Mouse (Mus musculus) intestine, embryonic 14.5 days (tissue): ENCODE data around the gene Rab5c. TPM values are rescaled to one million over a fixed set of nuclear protein-coding genes. Genes with fewer than 3 reads are reported as not detected.

ENCODE experiments used
- ATAC-seq: fragments of 200-750 bp; cut with Nextera tagmentation; replicated peaks from 2 replicates; pipeline ENCODE4 v1.8.0; 2017; ENCODE audit warnings: low read depth, moderate number of reproducible peaks, moderate TSS enrichment, moderate library complexity; ENCODE audit not compliant: low FRiP score, low TSS enrichment
- DNase-seq: peaks from one replicate; pipeline ENCODE4 v3.0.0-alpha.2; 2018; ENCODE audit warnings: low spot score
- H3K27ac ChIP-seq: fragments of 300-500 bp; sonication (generic); 2 replicates; pipeline ENCODE4 v1.5.1; 2014; ENCODE audit warnings: low read depth, mild to moderate bottlenecking, control low read depth
- H3K27me3 ChIP-seq: fragments of 300-500 bp; sonication (generic); replicated peaks from 2 replicates; pipeline ENCODE4 v1.6.1; 2014; ENCODE audit warnings: low read length, control low read depth; ENCODE audit not compliant: control insufficient read depth, insufficient read depth
- H3K36me3 ChIP-seq: fragments of 300-500 bp; sonication (generic); 2 replicates; pipeline ENCODE4 v1.6.1; 2014; ENCODE audit warnings: low read length, control low read depth; ENCODE audit not compliant: control insufficient read depth, insufficient read depth
- H3K4me1 ChIP-seq: fragments of 300-500 bp; sonication (generic); replicated peaks from 2 replicates; pipeline ENCODE4 v1.6.1; 2014; ENCODE audit warnings: low read length, control low read depth, mixed read lengths; ENCODE audit not compliant: control insufficient read depth, insufficient read depth
- H3K4me2 ChIP-seq: fragments of 300-500 bp; sonication (generic); 2 replicates; pipeline ENCODE4 v1.6.1; 2014; ENCODE audit warnings: low read length
- H3K4me3 ChIP-seq: fragments of 300-500 bp; sonication (generic); 2 replicates; pipeline ENCODE4 v1.5.1; 2014; ENCODE audit warnings: low read depth, low read length, control low read depth, mixed read lengths
- H3K9ac ChIP-seq: fragments of 300-500 bp; sonication (generic); 2 replicates; pipeline ENCODE4 v1.6.1; 2014; ENCODE audit warnings: mild to moderate bottlenecking, low read length
- H3K9me3 ChIP-seq: fragments of 300-500 bp; sonication (generic); 2 replicates; pipeline ENCODE4 v1.6.1; 2016; ENCODE audit warnings: low read length, control low read depth; ENCODE audit not compliant: control insufficient read depth
- WGBS: fragments of 180-500 bp; shearing (Covaris S2); extraction: QIAGEN DNeasy Blood & Tissue Kit; methylation state at CpG from one replicate; pipeline ENCODE4 v1.1.7; 2014; 5-methylcytosine and 5-hydroxymethylcytosine counted together
- polyA plus RNA-seq: library from polyadenylated mRNA; unstranded; fragments of >200 nt; fragmentation: Nextera tagmentation; extraction: Ambion mirVana; gene quantifications from 2 replicates; pipeline ENCODE4 v1.2.1, GENCODE M21; 2014

Rab5c gene
- polyA plus RNA-seq, 1 experiment from 2014 or later, result 63.0 TPM

DNA sequence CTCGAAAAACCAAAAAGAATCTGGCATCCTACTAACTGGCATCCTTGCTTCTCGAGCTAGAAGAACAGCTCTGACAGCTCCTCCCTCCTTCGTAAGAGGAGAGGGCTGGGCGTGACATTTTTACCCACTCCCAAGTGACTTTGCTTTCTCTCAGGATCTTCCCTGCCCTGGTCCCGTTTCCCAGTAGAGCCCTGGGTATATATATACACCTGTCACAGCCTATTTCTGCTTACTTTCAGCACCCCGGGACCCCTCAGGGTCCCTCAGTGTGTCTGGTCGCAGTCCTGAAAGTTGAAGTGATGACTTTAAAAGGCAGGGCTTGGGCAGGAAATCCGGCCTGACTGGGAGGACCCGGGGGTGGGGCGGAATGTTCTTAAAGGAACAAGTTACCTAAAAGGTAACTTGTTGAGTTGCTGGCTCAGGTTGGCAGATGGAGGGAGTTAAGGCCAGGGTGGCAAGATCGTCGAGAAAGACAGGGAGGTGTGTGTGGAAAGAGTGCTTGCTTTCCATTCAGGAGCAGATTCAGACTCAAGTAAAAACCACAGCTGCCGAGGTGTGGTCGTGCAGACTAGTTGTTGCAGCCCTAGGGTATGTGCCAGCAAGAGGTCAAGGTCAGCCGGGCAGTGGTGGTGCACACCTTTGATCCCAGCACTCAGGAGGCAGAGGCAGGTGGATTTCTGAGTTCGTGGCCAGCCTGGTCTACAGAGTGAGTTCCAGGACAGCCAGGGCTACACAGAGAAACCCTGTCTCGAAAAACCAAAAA lies 32.8 kb upstream of the Rab5c start, which contains the start of gene Ghdc:
Ghdc (minus strand) TSS at position 312 of the 763 bp plus-strand sequence.
- Histone ChIP-seq H3K9ac (peak within 1 kb of the TSS; percentile 45), H3K4me3 (peak within 1 kb of the TSS; percentile 75), H3K27ac (no peak within 1 kb of the TSS), H3K4me1 (peaks cover 4% of the 10 kb centered on the region; the same call in 1 of the 2 replicates), H3K4me2 (peak within 1 kb of the TSS; percentile 59), H3K36me3 (no peaks in the 10 kb centered on the region), H3K9me3 (no peaks in the 10 kb centered on the region), H3K27me3 (no peaks in the 10 kb centered on the region)
- peak; percentile 52; the same call in 1 of the 2 replicates for ATAC-seq
- peak; percentile 87 for DNase-seq
- whole genome bisulfite sequencing, result 14% methylated on average over 17 of the region's 17 CpGs

- Histone ChIP-seq H3K9me3 (no peaks in the 10 kb centered on the region), H3K4me3 (peak overlapping the region; percentile 75), H3K27ac (no peak overlapping the region), H3K9ac (peak overlapping the region; percentile 45; the same call in 1 of the 2 replicates), H3K4me1 (peaks cover 4% of the 10 kb centered on the region; the same call in 1 of the 2 replicates), H3K27me3 (no peaks in the 10 kb centered on the region), H3K4me2 (peak overlapping the region; percentile 59), H3K36me3 (no peaks in the 10 kb centered on the region)
- 64% methylated on average over 6 of the region's 6 CpGs for WGBS
- ATAC-seq (no peak), DNase-seq (no peak)
Observed at GRCm38 (mm10) chr11:100769980-100770379, 32.0 kb upstream of the Rab5c start.

DNA sequence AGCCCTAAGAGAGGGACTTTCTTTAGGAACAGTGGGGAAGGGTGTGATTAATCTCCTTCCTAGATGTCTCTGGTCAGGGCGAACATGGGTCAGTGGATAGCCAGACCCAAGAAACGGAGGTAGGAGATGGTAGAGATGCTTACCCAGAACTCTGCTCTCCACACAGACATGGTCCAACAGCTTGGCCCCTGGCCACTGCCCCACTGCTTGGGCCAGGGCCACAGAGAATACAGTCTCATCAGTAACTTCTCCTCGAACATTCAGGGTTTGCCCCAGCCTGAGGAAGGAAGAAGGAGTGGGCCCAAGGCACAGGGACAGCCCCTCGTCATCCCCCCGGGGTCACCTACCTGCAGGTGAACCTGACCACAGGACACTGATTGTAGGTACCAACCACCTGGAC lies 29.9 kb upstream of the Rab5c start:
- Histone ChIP-seq H3K4me2 (no peak overlapping the region), H3K4me3 (no peak overlapping the region), H3K27ac (no peak overlapping the region), H3K4me1 (peaks cover 4% of the 10 kb centered on the region; the same call in 1 of the 2 replicates), H3K9me3 (no peaks in the 10 kb centered on the region), H3K36me3 (no peaks in the 10 kb centered on the region), H3K9ac (no peak overlapping the region), H3K27me3 (peaks cover under 1% of the 10 kb centered on the region)
- DNase-seq (no peak), ATAC-seq (no peak)
- WGBS, result 83% methylated on average over 5 of the region's 5 CpGs

DNA sequence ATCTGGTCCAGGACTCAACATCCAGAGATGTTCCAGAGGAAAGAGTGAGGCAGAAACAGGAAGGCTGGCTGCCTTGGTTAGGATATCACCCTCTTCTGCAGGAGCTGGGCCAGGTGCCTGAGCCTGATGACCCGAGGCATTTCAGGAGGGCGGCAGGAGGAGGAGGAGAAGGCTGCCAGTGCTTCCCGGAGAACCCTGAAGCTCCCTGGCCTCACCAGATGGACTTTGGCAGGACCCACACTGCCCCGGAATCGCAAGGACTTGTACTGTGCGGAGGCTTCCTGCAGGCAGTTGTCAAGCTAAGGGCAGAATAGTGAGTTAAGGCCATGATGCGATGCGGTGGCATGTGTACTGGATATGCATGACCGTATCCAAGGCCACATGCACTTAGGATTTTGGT lies 28.7 kb upstream of the Rab5c start:
- Histone ChIP-seq H3K4me1 (peaks cover 4% of the 10 kb centered on the region; the same call in 1 of the 2 replicates), H3K4me2 (no peak overlapping the region)
- 80% methylated on average over 9 of the region's 9 CpGs for WGBS

DNA sequence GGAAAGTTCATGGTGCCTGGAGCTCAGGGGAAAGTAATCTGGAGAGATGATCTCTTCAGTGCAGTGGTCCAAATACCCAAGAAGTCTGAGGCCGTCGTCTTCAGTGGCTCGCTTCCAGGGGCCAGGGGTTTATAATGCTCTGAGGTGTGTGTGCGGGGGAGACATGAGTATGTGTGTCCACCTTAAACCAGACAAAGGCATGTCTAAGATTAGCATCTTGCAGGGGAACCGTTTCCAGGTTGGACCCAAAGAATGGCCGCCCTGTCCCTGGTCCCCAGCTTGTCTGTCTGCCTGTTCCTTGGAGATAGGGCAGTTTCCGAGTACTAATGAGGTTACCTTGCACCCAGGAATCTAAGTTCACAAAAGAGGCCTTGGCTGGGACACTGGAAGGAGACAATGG lies 24.8 kb upstream of the Rab5c start, which contains the start of gene Hcrt:
Hcrt (minus strand) TSS at position 101 of the 400 bp plus-strand sequence.
- Histone ChIP-seq H3K4me2 (peak within 1 kb of the TSS; percentile 58), H3K27ac (no peak within 1 kb of the TSS), H3K4me3 (peak within 1 kb of the TSS; percentile 35), H3K4me1 (peaks cover 10% of the 10 kb centered on the region), H3K9me3 (no peaks in the 10 kb centered on the region), H3K9ac (peak within 1 kb of the TSS; percentile 25), H3K36me3 (no peaks in the 10 kb centered on the region), H3K27me3 (peaks cover 40% of the 10 kb centered on the region)
- 85% methylated on average over 7 of the region's 7 CpGs for WGBS
- no peak for ATAC-seq
- DNase-seq, result no peak

More for the DNA sequence above, 28.7 kb upstream of the Rab5c start:
- Histone ChIP-seq H3K36me3 (no peaks in the 10 kb centered on the region), H3K4me3 (no peak overlapping the region), H3K27me3 (peaks cover 10% of the 10 kb centered on the region), H3K9ac (no peak overlapping the region), H3K9me3 (no peaks in the 10 kb centered on the region), H3K27ac (no peak overlapping the region)
- DNase-seq, result no peak
- no peak for ATAC-seq

DNA sequence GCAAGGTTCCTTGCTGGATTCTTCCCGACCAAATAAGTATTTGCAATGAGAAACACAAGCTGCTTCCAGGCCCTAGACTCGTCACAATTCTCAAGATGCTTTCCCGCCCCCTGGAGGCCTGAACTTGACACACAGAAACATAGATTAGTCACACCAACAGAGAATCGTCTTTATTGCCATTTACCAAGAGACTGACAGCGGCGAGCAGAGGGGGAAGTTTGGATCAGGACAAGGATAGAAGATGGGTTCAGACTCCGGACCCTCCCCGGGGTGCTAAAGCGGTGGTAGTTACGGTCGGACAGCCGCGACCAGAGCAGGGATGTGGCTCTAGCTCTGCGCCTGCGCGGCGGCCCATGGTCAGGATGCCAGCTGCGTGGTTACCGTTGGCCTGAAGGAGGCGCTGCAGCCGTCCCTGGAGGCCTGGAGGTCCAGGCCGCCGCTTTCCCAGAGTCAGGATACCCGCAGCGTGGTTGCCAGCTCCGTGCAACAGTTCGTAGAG lies 23.6 kb upstream of the Rab5c start:
- H3K4me3 ChIP-seq, result peak overlapping the region; percentile 35
- peak overlapping the region; percentile 25 for H3K9ac ChIP-seq
- H3K36me3 ChIP-seq, result no peaks in the 10 kb centered on the region
- H3K4me1 ChIP-seq, result peaks cover 10% of the 10 kb centered on the region
- peak; percentile 94 for DNase-seq
- ATAC-seq, result peak; percentile 48; the same call in 1 of the 2 replicates
- peak overlapping the region; percentile 58 for H3K4me2 ChIP-seq
- WGBS, result under 1% methylated on average over 27 of the region's 27 CpGs
- H3K27ac ChIP-seq, result no peak overlapping the region
- H3K27me3 ChIP-seq, result peaks cover 40% of the 10 kb centered on the region
- no peaks in the 10 kb centered on the region for H3K9me3 ChIP-seq

GRCm38 (mm10) chr11:100759611-100760233 lies 21.7 kb upstream of the Rab5c start, which contains the start of gene Kcnh4:
Gene Kcnh4, minus strand, starts transcription at chr11:100759942.
- Histone ChIP-seq H3K27me3 (peaks cover 40% of the 10 kb centered on the region), H3K9me3 (no peaks in the 10 kb centered on the region), H3K4me2 (peak within 1 kb of the TSS; percentile 47), H3K4me1 (peaks cover 10% of the 10 kb centered on the region), H3K36me3 (no peaks in the 10 kb centered on the region), H3K9ac (no peak within 1 kb of the TSS), H3K27ac (no peak within 1 kb of the TSS), H3K4me3 (peak within 1 kb of the TSS; percentile 27)
- DNase-seq (no peak), ATAC-seq (no peak; the same call in 1 of the 2 replicates)
- 1% methylated on average over 50 of the region's 51 CpGs for WGBS

GRCm38 (mm10) chr11:100758707-100759610 lies 20.9 kb upstream of the Rab5c start:
- H3K27me3 ChIP-seq, result peaks cover 40% of the 10 kb centered on the region
- peak; percentile 86 for DNase-seq
- no peak overlapping the region for H3K27ac ChIP-seq
- H3K36me3 ChIP-seq, result no peaks in the 10 kb centered on the region
- H3K9me3 ChIP-seq, result no peaks in the 10 kb centered on the region
- peak overlapping the region; percentile 47 for H3K4me2 ChIP-seq
- no peak for ATAC-seq
- 3% methylated on average over 35 of the region's 35 CpGs for whole genome bisulfite sequencing
- no peak overlapping the region for H3K9ac ChIP-seq
- H3K4me3 ChIP-seq, result peak overlapping the region; percentile 27; the same call in 1 of the 2 replicates
- peaks cover 10% of the 10 kb centered on the region for H3K4me1 ChIP-seq
